Mouse (Mus musculus) heart, adult 2 months (tissue): ENCODE results near the gene Fnbp4. TPM values are rescaled to one million over a fixed set of nuclear protein-coding genes. Genes with fewer than 3 reads are reported as not detected.

Source experiments
- DNase-seq, 2 experiments: peaks; one replicate each; pipeline ENCODE4 v3.0.0; 2021
- H3K27ac ChIP-seq: fragments of 200-600 bp; 2 replicates; pipeline ENCODE4 v1.8.1; 2022
- H3K27me3 ChIP-seq: fragments of 200-500 bp; 2 replicates; pipeline ENCODE4 v1.6.1; 2012; ENCODE audit warnings: mild to moderate bottlenecking, low read length, inconsistent platforms, mixed read lengths; ENCODE audit not compliant: control insufficient read depth, insufficient read depth
- H3K36me3 ChIP-seq: fragments of 200-500 bp; 2 replicates; pipeline ENCODE4 v1.6.1; 2012; ENCODE audit warnings: low read length, inconsistent platforms; ENCODE audit not compliant: control insufficient read depth, insufficient read depth
- H3K4me1 ChIP-seq: fragments of 200-500 bp; 2 replicates; pipeline ENCODE4 v1.6.1; 2011; ENCODE audit warnings: low read length; ENCODE audit not compliant: control insufficient read depth, insufficient read depth
- H3K4me3 ChIP-seq: fragments of 200-600 bp; 2 replicates; pipeline ENCODE4 v1.8.1; 2022
- H3K79me2 ChIP-seq: fragments of 200-500 bp; replicated peaks from 2 replicates; pipeline ENCODE4 v1.6.1; 2012; ENCODE audit warnings: mild to moderate bottlenecking, inconsistent platforms, low read length, moderate library complexity, mixed read lengths; ENCODE audit not compliant: control insufficient read depth, insufficient read depth
- H3K9ac ChIP-seq: fragments of 200-500 bp; 2 replicates; pipeline ENCODE4 v1.6.1; 2012; ENCODE audit warnings: low read depth, mild to moderate bottlenecking, control low read depth, inconsistent platforms, low read length, mixed read lengths
- CTCF ChIP-seq: fragments of 200-600 bp; IDR thresholded peaks from 2 replicates; pipeline ENCODE4 v1.8.1; 2022; ENCODE audit warnings: antibody characterized with exemption, mild to moderate bottlenecking, moderate library complexity
- EP300 ChIP-seq: fragments of 200-500 bp; IDR thresholded peaks from 2 replicates; pipeline ENCODE4 v1.6.1; 2011; ENCODE audit warnings: low read depth, low read length, control low read depth; ENCODE audit not compliant: insufficient read depth
- POLR2A ChIP-seq: fragments of 200-500 bp; IDR thresholded peaks from 2 replicates; pipeline ENCODE4 v1.6.1; 2011; ENCODE audit warnings: mild to moderate bottlenecking, low read depth, low read length, control low read depth; ENCODE audit not compliant: insufficient read depth
- WGBS: fragments of 180-500 bp; shearing (Covaris S2); methylation state at CpG from one replicate; pipeline ENCODE4 v1.1.7; 2018; 5-methylcytosine and 5-hydroxymethylcytosine counted together
- intact Hi-C: fragments of 180-260 bp; cut with DNase I; formaldehyde crosslinking; loops from one replicate; pipeline ENCODE4 v1.15.1; 2025
- long read RNA-seq: library from polyadenylated mRNA; stranded (forward); transcript quantifications from one replicate; pipeline ENCODE4 v2.0.0, GENCODE M21; 2021
- polyA plus RNA-seq: library from polyadenylated mRNA; depleted of rRNA; stranded (reverse); fragments of >200 nt; gene quantifications from 2 replicates; pipeline ENCODE4 v1.2.3, GENCODE M21; 2012; rRNA removed
- total RNA-seq, 2 experiments: library from RNA; stranded (reverse); gene quantifications; 2 replicates each; pipeline ENCODE4 v1.2.3; 2021

Fnbp4 gene
- total RNA-seq (10 to 100 TPM; 11.3 to 14.5 TPM), polyA plus RNA-seq (16.6 and 24.0 TPM in 2 replicates)
- long read RNA-seq, full-length matches to known transcripts: 3 of 6 reads
- long read RNA-seq, partial matches to known transcripts: 0 of 6 reads
- long read RNA-seq, other reads (novel, unspliced or antisense): 3 of 6 reads

- Histone ChIP-seq H3K9ac (peak within 1 kb of the TSS; percentile 85), H3K4me3 (peak within 1 kb of the TSS; percentile 98), H3K79me2 (peaks cover 5% of the 10 kb centered on the region), H3K36me3 (peaks cover 9% of the 10 kb centered on the region), H3K27me3 (no peaks in the 10 kb centered on the region), H3K27ac (peak within 1 kb of the TSS; percentile 95), H3K4me1 (peaks cover 7% of the 10 kb centered on the region)
- DNase-seq: peak; percentile 95 to 99
- peak; percentile 79; the same call in 1 of the 2 replicates for TF ChIP-seq EP300
- peak; percentile 82 for TF ChIP-seq POLR2A
- peak; percentile 42 for TF ChIP-seq CTCF
- intact Hi-C loops: loop anchor here (5.0 kb wide), 1 partner anchor 102 kb away; the partner anchor contains the start of gene Mtch2
- WGBS: under 1% methylated on average over 44 of the region's 44 CpGs
Measured at GRCm38 (mm10) chr2:90745053-90745678, at the start of gene Fnbp4. Fnbp4 (plus strand) TSS chr2:90745370.

DNA sequence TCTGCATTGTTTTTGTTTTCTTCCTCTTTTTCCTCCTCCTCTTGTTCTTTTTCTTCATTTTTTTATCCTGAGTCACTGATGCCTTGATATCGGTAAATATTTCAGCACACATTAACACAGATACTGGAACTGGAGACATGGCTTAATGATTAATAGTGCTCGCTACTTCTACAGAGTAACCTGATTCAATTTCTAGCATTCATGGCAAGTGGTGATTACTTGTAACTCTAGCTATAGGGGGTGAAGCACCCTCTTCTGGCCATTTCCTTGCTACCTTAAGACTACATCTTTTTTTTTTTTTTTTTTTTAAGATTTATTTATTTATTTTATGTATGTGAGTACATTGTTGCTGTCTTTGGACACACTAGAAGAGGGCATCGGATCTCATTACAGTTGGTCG is 44.2 kb upstream of the Fnbp4 start:
- Histone ChIP-seq H3K36me3 (no peaks in the 10 kb centered on the region; the same call in 1 of the 2 replicates), H3K79me2 (no peaks in the 10 kb centered on the region), H3K4me1 (no peaks in the 10 kb centered on the region), H3K27ac (no peak overlapping the region), H3K9ac (no peak overlapping the region), H3K4me3 (no peak overlapping the region), H3K27me3 (no peaks in the 10 kb centered on the region)
- no peak for DNase-seq
- WGBS: 98% methylated on average over 4 of the region's 4 CpGs
- TF ChIP-seq POLR2A (no peak), CTCF (peak; percentile 23; the same call in 1 of the 2 replicates)
- intact Hi-C loops: no loop called here

- peaks cover 3% of the 10 kb centered on the region; the same call in 1 of the 2 replicates for H3K36me3 ChIP-seq
- no peak overlapping the region for H3K9ac ChIP-seq
- H3K27ac ChIP-seq: no peak overlapping the region
- H3K27me3 ChIP-seq: no peaks in the 10 kb centered on the region
- no peaks in the 10 kb centered on the region for H3K79me2 ChIP-seq
- no peak for DNase-seq
- H3K4me1 ChIP-seq: no peaks in the 10 kb centered on the region
- H3K4me3 ChIP-seq: no peak overlapping the region
- 100% methylated on average over 1 of the region's 1 CpGs for WGBS
- TF ChIP-seq POLR2A (no peak), CTCF (no peak), EP300 (no peak)
- intact Hi-C loops: no loop called here
Measured at GRCm38 (mm10) chr2:90708548-90708947, 36.6 kb upstream of the Fnbp4 start.

GRCm38 (mm10) chr2:90715555-90716092 is 29.5 kb upstream of the Fnbp4 start:
- H3K79me2 ChIP-seq: no peaks in the 10 kb centered on the region
- intact Hi-C loops: no loop called here
- H3K36me3 ChIP-seq: peaks cover 5% of the 10 kb centered on the region; the same call in 1 of the 2 replicates
- no peak for DNase-seq
- H3K4me3 ChIP-seq: no peak overlapping the region
- H3K27me3 ChIP-seq: no peaks in the 10 kb centered on the region
- 90% methylated on average over 7 of the region's 7 CpGs for WGBS
- H3K9ac ChIP-seq: no peak overlapping the region
- H3K27ac ChIP-seq: no peak overlapping the region
- H3K4me1 ChIP-seq: no peaks in the 10 kb centered on the region
- TF ChIP-seq POLR2A (no peak), CTCF (no peak), EP300 (no peak)

- H3K36me3 ChIP-seq: peaks cover 5% of the 10 kb centered on the region; the same call in 1 of the 2 replicates
- intact Hi-C loops: no loop called here
- TF ChIP-seq CTCF (no peak), EP300 (no peak), POLR2A (no peak)
Measured at GRCm38 (mm10) chr2:90717366-90717765, 27.8 kb upstream of the Fnbp4 start.

DNA sequence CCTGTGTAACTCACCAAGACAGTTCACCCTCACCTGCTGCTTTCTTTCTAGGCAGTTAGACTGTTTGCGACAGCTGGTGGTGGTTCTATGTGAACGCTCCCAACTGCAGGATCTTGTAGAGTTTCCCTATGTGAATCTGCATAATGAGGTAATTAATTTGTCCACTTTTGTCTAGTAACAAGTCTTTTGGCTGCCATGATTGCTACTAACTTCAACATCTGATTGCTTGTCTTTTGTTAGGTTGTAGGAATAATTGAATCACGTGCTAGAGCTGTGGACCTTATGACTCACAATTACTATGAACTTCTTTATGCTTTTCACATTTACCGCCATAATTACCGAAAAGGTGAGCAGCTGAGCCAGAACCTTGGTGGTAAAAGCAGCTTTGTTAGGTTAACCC is 27.2 kb upstream of the Fnbp4 start:
- Histone ChIP-seq H3K36me3 (peaks cover 3% of the 10 kb centered on the region; the same call in 1 of the 2 replicates), H3K27ac (no peak overlapping the region), H3K4me3 (no peak overlapping the region), H3K4me1 (no peaks in the 10 kb centered on the region), H3K27me3 (no peaks in the 10 kb centered on the region), H3K79me2 (no peaks in the 10 kb centered on the region), H3K9ac (no peak overlapping the region)
- DNase-seq: no peak
- TF ChIP-seq EP300 (no peak), CTCF (no peak), POLR2A (no peak)
- 97% methylated on average over 5 of the region's 5 CpGs for WGBS
- intact Hi-C loops: no loop called here

More at GRCm38 (mm10) chr2:90717366-90717765, 27.8 kb upstream of the Fnbp4 start:
- Histone ChIP-seq H3K4me3 (no peak overlapping the region), H3K79me2 (no peaks in the 10 kb centered on the region), H3K27me3 (no peaks in the 10 kb centered on the region), H3K4me1 (no peaks in the 10 kb centered on the region), H3K27ac (no peak overlapping the region), H3K9ac (no peak overlapping the region)
- no peak for DNase-seq
- WGBS: 93% methylated on average over 4 of the region's 4 CpGs
